Mouse (Mus musculus) heart, adult 2 months (tissue): ENCODE data around the gene Zswim3.

ENCODE experiments used
- EP300 ChIP-seq: fragments of 200-500 bp; IDR thresholded peaks from 2 replicates; pipeline ENCODE4 v1.6.1; 2011; ENCODE audit warnings: low read depth, low read length, control low read depth; ENCODE audit not compliant: insufficient read depth
- POLR2A ChIP-seq: fragments of 200-500 bp; IDR thresholded peaks from 2 replicates; pipeline ENCODE4 v1.6.1; 2011; ENCODE audit warnings: mild to moderate bottlenecking, low read depth, low read length, control low read depth; ENCODE audit not compliant: insufficient read depth

DNA sequence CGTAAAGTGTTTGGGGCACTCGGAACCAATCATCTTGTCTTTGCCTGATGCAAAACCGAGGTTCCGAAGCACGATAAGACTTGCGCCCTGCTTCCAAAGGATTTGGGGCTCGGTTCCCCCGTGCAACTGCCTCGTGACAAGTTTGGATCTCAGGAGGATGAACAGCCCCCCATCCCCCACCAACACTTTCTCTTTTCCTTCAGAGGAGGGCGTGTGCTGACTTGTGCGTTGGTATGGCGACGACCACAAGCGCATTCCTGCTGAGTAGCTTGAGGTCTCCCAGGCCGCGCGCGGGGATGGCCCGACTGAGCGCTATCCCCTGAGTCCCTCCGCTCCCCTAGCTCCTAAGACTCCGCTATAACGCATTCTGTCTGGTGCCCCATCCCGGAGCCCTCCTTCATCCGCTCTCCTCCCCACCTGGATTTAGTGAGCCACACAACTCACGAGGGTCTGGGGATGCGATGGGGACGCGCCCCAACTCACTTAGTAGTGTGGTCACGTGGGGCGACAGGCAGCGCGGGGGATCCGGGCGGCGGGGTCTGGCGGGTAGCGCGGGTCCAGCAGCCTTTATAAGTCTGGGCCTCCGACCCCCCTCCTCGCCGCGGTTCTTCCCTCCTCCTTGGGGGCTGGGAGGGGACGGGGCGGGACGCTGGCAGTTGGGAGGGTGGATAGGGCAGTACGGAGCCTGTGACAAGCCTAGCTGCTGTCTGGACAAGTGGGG is 52.4 kb downstream of the Zswim3 start, which contains the start of gene Pltp:
- TF ChIP-seq POLR2A (0 out of 2 replicates have a peak, but pooled peaks have one; percentile 44), EP300 (no peak)
